Mouse (Mus musculus): ENCODE measurements around the gene Gm48552.

DNA sequence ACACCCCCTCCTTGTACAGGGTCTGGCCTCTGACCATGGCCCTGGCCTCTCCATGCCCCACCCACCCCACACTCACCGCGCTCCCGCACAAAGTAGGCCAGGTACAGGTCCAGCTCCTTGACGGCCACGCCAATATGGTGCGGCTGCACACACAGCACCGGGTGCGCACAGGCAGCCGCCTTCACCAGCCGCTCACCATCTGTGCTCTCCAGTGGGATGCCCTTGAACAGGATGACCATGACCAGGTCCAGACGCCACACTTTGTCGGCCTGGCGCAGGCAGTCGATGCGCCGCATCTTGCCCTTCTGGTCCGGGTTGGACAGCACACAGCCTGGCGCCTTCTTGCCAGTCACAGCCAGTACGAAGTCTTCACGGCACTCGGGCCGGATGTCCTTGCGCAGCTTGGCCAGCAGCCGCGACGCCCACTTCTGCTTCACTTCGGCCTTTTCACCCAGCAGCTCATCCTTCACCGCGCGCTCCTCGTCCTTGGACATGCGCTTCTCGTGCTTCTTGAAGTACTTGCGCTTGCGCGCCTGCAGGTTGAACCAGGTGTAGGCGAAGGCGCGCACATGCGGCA lies 31.5 kb downstream of the Gm48552 start:
- TF ChIP-seq CTCF (IDR thresholded peaks at IDR 0.05; ENCODE audit: insufficient read depth, low read length) (no peak), POLR2A (IDR thresholded peaks at IDR 0.05; ENCODE audit: borderline replicate concordance, extremely low read depth, low read depth, low read length) (no peak)

Data from lung, adult 2 months (tissue).